Mouse (Mus musculus): ENCODE measurements around the gene Ehbp1. TPM values are rescaled to one million over a fixed set of nuclear protein-coding genes. Genes with fewer than 3 reads are reported as not detected.

The Ehbp1 gene
- 21.4 and 24.3 TPM in 2 replicates for polyA plus RNA-seq (2016; fragmentation: Nextera tagmentation; extraction: Ambion mirVana)

DNA sequence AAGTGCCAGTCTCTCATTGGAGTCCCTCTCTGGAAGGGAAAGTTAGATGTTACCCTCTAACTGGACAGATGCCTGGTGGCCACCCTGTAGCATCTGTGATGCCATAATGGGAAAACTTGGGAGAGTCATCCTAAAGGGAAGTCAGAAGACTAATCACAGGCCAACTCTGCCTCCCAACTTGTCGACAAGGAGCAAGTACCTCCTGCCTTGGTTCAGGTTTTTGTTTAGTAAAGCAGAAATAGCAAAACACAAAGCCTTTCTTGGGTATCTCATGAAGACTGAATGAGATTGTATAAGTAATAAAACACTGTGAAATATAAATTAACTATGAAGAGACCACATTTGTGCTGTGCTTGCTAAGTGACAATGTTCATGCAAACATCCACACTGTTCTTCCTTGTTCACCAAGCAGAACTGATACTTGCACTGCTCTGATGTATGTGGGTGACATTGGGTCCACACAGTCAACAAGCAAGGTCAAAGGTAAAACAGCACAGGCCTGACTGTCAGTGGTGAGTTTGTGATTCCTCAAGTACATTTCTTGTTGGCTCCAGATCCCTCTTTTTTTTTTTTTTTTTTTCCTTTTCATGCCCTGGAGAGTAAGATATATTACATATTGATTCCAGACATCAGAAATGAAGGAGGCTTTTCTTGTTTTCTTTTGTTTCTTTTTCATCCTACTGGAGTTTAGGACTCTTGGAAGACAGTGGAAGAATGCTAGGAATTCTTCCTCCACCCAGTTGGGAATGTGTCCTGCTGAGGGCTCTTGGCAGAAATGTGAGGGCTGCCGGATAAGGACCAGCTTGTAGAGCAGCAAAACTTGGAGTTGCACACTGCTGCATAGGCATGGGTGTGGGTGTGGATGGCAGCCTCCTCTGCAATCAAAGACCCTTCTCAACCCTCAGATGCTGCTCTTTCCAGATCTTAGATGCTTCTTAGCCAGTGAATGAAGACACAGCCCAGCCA lies at the start of gene Ehbp1:
Gene Ehbp1 (minus strand): TSS at position 51 of the 966 bp plus-strand sequence.
- H3K9me3 ChIP-seq (replicated peaks) = no peaks in the 10 kb centered on the region
- 45% methylated on average over 2 of the region's 2 CpGs for WGBS
- no peak within 1 kb of the TSS for H3K4me2 ChIP-seq
- H3K27ac ChIP-seq (ENCODE audit: poor library complexity, severe bottlenecking) = no peak within 1 kb of the TSS
- H3K4me1 ChIP-seq (replicated peaks) = peaks cover 3% of the 10 kb centered on the region
- H3K4me3 ChIP-seq = no peak within 1 kb of the TSS
- H3K9ac ChIP-seq = no peak within 1 kb of the TSS
- H3K27me3 ChIP-seq (replicated peaks) = no peaks in the 10 kb centered on the region
- no peak for ATAC-seq (ENCODE audit: insufficient number of reproducible peaks, low FRiP score)
- H3K36me3 ChIP-seq = no peaks in the 10 kb centered on the region

DNA sequence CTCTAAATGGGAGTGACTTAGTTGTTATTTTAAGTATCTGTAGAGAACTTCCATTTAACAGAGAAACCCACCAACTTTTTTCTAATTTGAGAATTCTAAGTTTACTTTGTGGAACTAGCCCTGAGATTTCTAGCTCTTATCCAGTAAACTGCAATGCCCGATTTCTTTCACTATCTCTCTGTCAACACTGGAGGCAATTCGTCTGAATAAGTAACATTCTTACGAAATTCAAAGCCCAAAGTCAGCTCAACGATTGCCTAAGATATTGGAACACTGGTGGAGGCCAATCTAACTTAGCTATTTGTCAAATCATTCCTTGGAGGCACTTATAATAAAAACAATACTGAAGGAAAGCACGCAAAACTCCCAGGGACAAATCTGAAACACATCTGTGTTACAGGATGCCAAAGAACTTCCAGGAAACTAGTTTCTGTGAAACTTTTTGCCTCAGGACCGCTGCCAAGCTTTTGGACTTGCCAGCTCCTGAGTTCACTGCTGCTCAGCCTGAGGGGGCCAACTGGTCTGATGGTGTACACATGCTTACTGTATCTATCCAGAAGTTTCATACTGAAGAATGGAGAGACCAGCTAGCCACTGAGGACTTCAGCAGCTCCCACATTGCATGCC lies 45.5 kb upstream of the Ehbp1 start:
- peaks cover 4% of the 10 kb centered on the region; the same call in 1 of the 2 replicates for H3K9me3 ChIP-seq (replicated peaks)
- no peak overlapping the region for H3K4me3 ChIP-seq
- no peaks in the 10 kb centered on the region for H3K4me1 ChIP-seq (replicated peaks)
- H3K9ac ChIP-seq = no peak overlapping the region
- no peak for ATAC-seq (ENCODE audit: insufficient number of reproducible peaks, low FRiP score)
- H3K27me3 ChIP-seq (replicated peaks) = no peaks in the 10 kb centered on the region
- no peak overlapping the region for H3K4me2 ChIP-seq
- H3K36me3 ChIP-seq = no peaks in the 10 kb centered on the region
- H3K27ac ChIP-seq (ENCODE audit: poor library complexity, severe bottlenecking) = no peak overlapping the region
- WGBS = 63% methylated on average over 6 of the region's 6 CpGs

DNA sequence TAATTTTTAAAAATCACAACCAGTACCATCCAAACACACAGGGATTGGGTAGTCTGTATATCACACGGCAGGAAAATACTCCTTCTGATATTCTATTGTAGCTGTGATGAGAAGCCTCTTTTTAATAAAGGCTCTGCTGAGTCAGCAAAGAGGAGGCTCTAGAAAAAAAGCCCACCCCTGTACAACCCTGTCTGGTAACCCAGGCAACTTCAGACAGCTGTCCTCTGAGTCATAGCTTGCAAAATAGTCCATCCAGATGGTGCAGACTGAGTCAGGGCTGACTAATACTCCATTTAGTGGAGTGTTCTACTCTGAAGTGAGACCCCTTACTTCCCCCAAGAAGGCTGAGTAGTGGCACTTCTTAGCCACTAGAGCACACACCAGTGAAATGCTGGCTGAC lies 41.4 kb upstream of the Ehbp1 start:
- H3K9me3 ChIP-seq (replicated peaks) = peaks cover 4% of the 10 kb centered on the region; the same call in 1 of the 2 replicates
- no peaks in the 10 kb centered on the region for H3K4me1 ChIP-seq (replicated peaks)
- H3K4me2 ChIP-seq = no peak overlapping the region
- no peak overlapping the region for H3K9ac ChIP-seq
- WGBS = 89% methylated on average over 1 of the region's 1 CpGs
- no peaks in the 10 kb centered on the region for H3K36me3 ChIP-seq
- H3K4me3 ChIP-seq = no peak overlapping the region
- ATAC-seq (ENCODE audit: insufficient number of reproducible peaks, low FRiP score) = no peak
- no peak overlapping the region for H3K27ac ChIP-seq (ENCODE audit: poor library complexity, severe bottlenecking)
- H3K27me3 ChIP-seq (replicated peaks) = no peaks in the 10 kb centered on the region; the same call in 1 of the 2 replicates

DNA sequence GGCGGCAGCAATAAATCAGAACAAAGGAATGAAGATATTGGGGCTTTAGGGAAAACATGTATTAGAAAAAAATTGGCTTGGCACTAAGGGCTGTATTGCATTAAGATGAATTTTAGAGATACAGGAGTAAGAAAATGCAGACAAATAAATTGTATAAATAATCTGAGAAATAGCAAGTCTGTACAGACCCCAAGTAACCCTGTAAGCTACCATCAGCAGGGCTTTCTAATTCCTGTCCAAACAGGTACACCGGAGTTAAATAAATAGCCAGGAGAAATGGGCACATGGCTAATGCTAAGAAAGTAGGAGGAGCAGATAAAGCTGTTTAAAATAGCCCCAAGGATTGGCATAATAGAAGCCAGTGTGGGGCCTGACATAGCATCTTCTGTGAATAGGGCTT lies 32.7 kb upstream of the Ehbp1 start:
- no peak overlapping the region for H3K4me2 ChIP-seq
- no peak overlapping the region for H3K9ac ChIP-seq
- peaks cover 10% of the 10 kb centered on the region; the same call in 1 of the 2 replicates for H3K27me3 ChIP-seq (replicated peaks)
- H3K27ac ChIP-seq (ENCODE audit: poor library complexity, severe bottlenecking) = no peak overlapping the region
- H3K9me3 ChIP-seq (replicated peaks) = no peaks in the 10 kb centered on the region
- 0 out of 2 replicates have a peak, but pooled peaks cover 3% of the 10 kb centered on the region for H3K4me1 ChIP-seq (replicated peaks)
- ATAC-seq (ENCODE audit: insufficient number of reproducible peaks, low FRiP score) = no peak
- H3K4me3 ChIP-seq = no peak overlapping the region
- no peaks in the 10 kb centered on the region for H3K36me3 ChIP-seq
- WGBS = 81% methylated on average over 2 of the region's 2 CpGs

DNA sequence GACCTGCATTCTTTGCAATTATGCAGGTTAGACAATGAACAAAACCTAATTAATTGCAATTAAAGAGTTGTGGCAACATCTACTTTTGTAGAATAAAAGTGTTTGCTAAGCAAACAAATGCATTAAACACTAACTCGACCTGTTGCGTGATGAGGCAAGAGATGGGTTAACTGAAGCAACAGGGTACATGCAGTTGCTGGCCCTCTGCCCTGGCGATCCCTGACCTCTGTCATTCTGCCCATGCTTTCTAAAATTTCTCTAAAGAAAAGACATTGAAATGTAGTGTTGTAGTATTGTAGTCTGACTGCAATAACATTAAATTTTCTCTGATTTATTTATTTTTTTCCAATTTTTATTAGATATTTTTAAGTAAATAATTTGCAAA lies 31.2 kb upstream of the Ehbp1 start:
- Histone ChIP-seq H3K9ac (no peak overlapping the region), H3K4me3 (no peak overlapping the region), H3K9me3 (replicated peaks) (no peaks in the 10 kb centered on the region), H3K27ac (ENCODE audit: poor library complexity, severe bottlenecking) (no peak overlapping the region), H3K27me3 (replicated peaks) (peaks cover 10% of the 10 kb centered on the region; the same call in 1 of the 2 replicates), H3K36me3 (no peaks in the 10 kb centered on the region), H3K4me1 (replicated peaks) (0 out of 2 replicates have a peak, but pooled peaks cover 3% of the 10 kb centered on the region), H3K4me2 (no peak overlapping the region)
- 77% methylated on average over 3 of the region's 3 CpGs for WGBS
- ATAC-seq (ENCODE audit: insufficient number of reproducible peaks, low FRiP score) = no peak

DNA sequence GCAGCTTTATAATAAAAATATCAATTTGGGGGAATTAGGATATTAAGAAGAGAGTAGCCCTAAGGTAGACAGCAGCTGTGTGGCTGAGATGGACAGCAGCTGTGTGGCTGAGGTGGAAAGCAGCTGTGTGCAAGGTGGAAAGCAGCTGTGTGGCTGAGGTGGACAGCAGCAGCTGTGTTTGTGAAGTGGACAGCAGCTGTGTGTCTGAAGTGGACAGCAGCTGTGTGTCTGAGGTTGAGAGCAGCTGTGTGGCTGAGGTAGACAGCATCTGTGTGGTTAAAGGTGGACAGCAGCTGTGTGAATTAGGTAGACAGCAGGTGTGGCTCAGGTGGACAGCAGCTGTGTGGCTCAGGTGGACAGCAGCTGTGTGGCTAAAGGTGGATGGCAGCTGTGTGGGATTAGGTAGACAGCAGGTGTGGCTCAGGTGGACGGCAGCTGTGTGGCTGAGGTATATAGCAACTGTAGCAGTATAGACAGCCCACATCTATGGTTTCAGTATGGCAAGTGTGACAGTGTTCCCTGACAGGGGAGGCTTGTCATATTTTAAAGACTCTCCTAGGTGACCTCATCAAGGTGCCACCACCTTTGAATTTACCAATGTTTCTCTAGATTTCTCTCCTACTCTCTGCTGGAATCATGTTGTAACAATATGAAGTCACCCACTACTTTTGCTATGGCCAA lies 30.7 kb upstream of the Ehbp1 start:
- Histone ChIP-seq H3K4me2 (no peak overlapping the region), H3K27me3 (replicated peaks) (peaks cover 10% of the 10 kb centered on the region; the same call in 1 of the 2 replicates), H3K4me1 (replicated peaks) (0 out of 2 replicates have a peak, but pooled peaks cover 3% of the 10 kb centered on the region), H3K36me3 (no peaks in the 10 kb centered on the region), H3K4me3 (no peak overlapping the region), H3K9ac (no peak overlapping the region), H3K27ac (ENCODE audit: poor library complexity, severe bottlenecking) (no peak overlapping the region), H3K9me3 (replicated peaks) (no peaks in the 10 kb centered on the region)
- 59% methylated on average over 1 of the region's 1 CpGs for WGBS
- ATAC-seq (ENCODE audit: insufficient number of reproducible peaks, low FRiP score) = no peak

DNA sequence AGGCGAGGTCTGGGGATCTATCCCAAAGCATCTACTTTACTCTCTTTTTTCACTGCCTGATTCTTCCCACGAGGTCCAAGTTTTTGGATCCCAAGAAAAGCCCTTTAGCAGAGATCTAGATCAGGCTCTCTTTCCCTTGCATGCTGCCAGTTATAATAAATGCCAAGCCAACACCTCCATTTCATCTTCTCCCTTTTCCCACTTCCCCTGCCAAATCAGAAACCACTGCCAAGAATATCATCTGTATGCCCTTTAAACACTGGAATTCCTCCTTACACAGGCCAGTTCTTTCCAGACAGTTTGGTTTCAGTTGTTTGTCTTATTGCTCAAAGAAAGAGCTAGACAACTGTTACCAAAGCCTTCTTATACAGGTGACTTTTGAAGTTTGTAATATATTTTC lies 27.7 kb upstream of the Ehbp1 start:
- no peak overlapping the region for H3K4me3 ChIP-seq
- 62% methylated on average over 2 of the region's 2 CpGs for WGBS
- no peak overlapping the region for H3K9ac ChIP-seq
- no peak for ATAC-seq (ENCODE audit: insufficient number of reproducible peaks, low FRiP score)
- H3K9me3 ChIP-seq (replicated peaks) = no peaks in the 10 kb centered on the region
- H3K36me3 ChIP-seq = no peaks in the 10 kb centered on the region
- no peak overlapping the region for H3K4me2 ChIP-seq
- H3K4me1 ChIP-seq (replicated peaks) = no peaks in the 10 kb centered on the region
- no peak overlapping the region for H3K27ac ChIP-seq (ENCODE audit: poor library complexity, severe bottlenecking)
- peaks cover 4% of the 10 kb centered on the region; the same call in 1 of the 2 replicates for H3K27me3 ChIP-seq (replicated peaks)

DNA sequence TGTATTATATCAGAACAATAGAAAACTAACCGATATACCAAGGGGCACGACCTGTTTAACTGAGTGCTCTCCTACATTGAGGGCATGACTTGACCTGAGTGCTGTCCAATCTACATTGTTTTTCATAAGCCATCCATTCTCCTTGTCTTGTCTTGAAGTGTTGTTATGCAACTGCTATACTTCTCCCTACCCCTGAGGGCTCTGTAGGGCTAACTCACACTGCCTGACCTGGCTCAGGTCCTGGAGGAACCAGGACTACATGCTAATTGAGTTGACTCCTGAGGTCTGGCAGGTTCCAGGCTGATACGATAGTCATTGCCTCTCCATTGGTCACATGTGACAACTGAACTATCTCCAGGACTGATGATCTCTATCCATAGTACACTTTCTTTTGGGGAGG lies 26.5 kb upstream of the Ehbp1 start:
- Histone ChIP-seq H3K9ac (no peak overlapping the region), H3K4me2 (no peak overlapping the region), H3K36me3 (no peaks in the 10 kb centered on the region), H3K27ac (ENCODE audit: poor library complexity, severe bottlenecking) (no peak overlapping the region), H3K4me1 (replicated peaks) (no peaks in the 10 kb centered on the region), H3K9me3 (replicated peaks) (no peaks in the 10 kb centered on the region), H3K27me3 (replicated peaks) (peaks cover 4% of the 10 kb centered on the region; the same call in 1 of the 2 replicates), H3K4me3 (no peak overlapping the region)
- ATAC-seq (ENCODE audit: insufficient number of reproducible peaks, low FRiP score) = no peak
- WGBS = 87% methylated on average over 3 of the region's 3 CpGs

DNA sequence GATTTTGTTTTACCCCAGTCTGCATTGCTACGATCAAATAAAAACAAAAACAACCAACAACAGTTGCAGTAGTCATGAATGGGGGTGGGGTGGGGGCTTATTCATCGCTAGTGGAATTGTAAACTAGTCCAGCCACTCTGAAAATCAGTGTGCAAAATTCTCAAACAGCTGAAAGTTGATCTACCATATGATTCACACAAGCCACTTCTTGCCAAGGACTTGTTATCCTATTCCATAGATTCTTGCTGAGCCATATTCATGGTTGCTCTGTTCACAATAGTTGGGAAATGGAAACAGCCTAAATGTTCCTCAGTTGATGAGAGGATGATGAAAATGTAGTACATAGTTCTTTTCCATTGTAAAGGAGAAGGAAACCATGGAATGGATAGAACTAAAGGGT lies 24.4 kb upstream of the Ehbp1 start:
- Histone ChIP-seq H3K4me1 (replicated peaks) (no peaks in the 10 kb centered on the region), H3K4me2 (no peak overlapping the region), H3K9me3 (replicated peaks) (no peaks in the 10 kb centered on the region), H3K27me3 (replicated peaks) (no peaks in the 10 kb centered on the region), H3K36me3 (no peaks in the 10 kb centered on the region), H3K9ac (no peak overlapping the region), H3K27ac (ENCODE audit: poor library complexity, severe bottlenecking) (no peak overlapping the region), H3K4me3 (no peak overlapping the region)
- 76% methylated on average over 2 of the region's 2 CpGs for whole genome bisulfite sequencing
- ATAC-seq (ENCODE audit: insufficient number of reproducible peaks, low FRiP score) = no peak

DNA sequence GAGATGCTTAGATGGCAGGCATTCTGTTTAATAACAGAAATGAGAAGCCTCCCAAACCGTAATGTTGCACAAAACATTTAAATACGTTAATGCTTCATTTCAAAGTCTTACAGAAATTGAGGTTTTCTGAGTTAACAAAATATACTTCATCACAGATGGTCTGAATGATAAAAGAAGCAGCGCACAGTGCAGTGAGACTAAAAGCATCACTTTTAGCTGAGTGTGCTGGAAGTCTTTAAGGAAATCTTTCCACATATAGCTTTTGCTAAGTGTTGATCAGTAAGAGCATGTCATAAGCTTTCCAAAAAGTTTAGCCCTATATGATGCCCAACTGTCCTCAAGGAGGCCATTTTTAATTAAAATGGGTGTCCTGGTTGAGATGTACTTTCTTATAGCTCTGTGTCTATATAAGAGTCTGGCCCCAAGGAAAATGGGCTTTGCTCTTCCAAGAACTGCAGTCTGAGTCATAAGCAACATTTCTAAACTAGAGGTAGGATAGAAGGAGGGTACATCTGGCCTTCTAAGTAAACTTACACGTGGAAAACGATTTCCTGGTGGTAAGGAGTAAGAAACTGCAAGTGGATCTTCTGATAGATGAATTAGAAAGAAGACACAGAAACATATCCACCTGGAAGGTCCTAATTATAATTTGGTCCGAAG lies 12.0 kb upstream of the Ehbp1 start:
- Histone ChIP-seq H3K9me3 (replicated peaks) (no peaks in the 10 kb centered on the region), H3K27me3 (replicated peaks) (no peaks in the 10 kb centered on the region), H3K36me3 (no peaks in the 10 kb centered on the region), H3K4me2 (no peak overlapping the region), H3K4me1 (replicated peaks) (no peaks in the 10 kb centered on the region), H3K4me3 (no peak overlapping the region), H3K27ac (ENCODE audit: poor library complexity, severe bottlenecking) (no peak overlapping the region), H3K9ac (no peak overlapping the region)
- ATAC-seq (ENCODE audit: insufficient number of reproducible peaks, low FRiP score) = no peak
- 75% methylated on average over 6 of the region's 6 CpGs for WGBS

All from heart, embryonic 12.5 days (tissue).